Mouse (Mus musculus): Measurements from ENCODE around the gene Pnldc1. TPM values are rescaled to one million over a fixed set of nuclear protein-coding genes. Genes with fewer than 3 reads are reported as not detected.
"Not testable (repeated sequence)": the region's sequence is repeated elsewhere in the genome, so short reads cannot be mapped to it uniquely, and the experiment has no call there.

Pnldc1 gene
- polyA plus RNA-seq, 1 experiment from 2014 or later: 2.2 TPM

GRCm38 (mm10) chr17:12931576-12931975, 21.5 kb upstream of the Pnldc1 start:
- not testable (repeated sequence) for ATAC-seq (replicated peaks); H3K9me3 ChIP-seq; H3K4me2 ChIP-seq (replicated peaks); H3K27me3 ChIP-seq; H3K4me3 ChIP-seq; H3K27ac ChIP-seq (replicated peaks); H3K9ac ChIP-seq (replicated peaks); H3K36me3 ChIP-seq; H3K4me1 ChIP-seq
- WGBS: 88% methylated on average over 5 of the region's 5 CpGs

- peaks cover 59% of the 10 kb centered on the region for H3K36me3 ChIP-seq
- no peak overlapping the region for H3K4me2 ChIP-seq (replicated peaks)
- H3K9ac ChIP-seq (replicated peaks): no peak overlapping the region
- ATAC-seq (replicated peaks): no peak
- H3K4me1 ChIP-seq: no peaks in the 10 kb centered on the region
- H3K27ac ChIP-seq (replicated peaks): no peak overlapping the region
- no peak overlapping the region for H3K4me3 ChIP-seq
- no peaks in the 10 kb centered on the region for H3K27me3 ChIP-seq
- 89% methylated on average over 8 of the region's 8 CpGs for WGBS
- no peaks in the 10 kb centered on the region for H3K9me3 ChIP-seq
Measured at GRCm38 (mm10) chr17:12925703-12926180, 15.7 kb upstream of the Pnldc1 start.

- H3K4me3 ChIP-seq: no peak overlapping the region
- peaks cover 66% of the 10 kb centered on the region for H3K36me3 ChIP-seq
- H3K4me1 ChIP-seq: no peaks in the 10 kb centered on the region
- H3K27ac ChIP-seq (replicated peaks): no peak overlapping the region
- no peak overlapping the region for H3K9ac ChIP-seq (replicated peaks)
- no peaks in the 10 kb centered on the region for H3K27me3 ChIP-seq
- no peak for ATAC-seq (replicated peaks)
- no peak overlapping the region for H3K4me2 ChIP-seq (replicated peaks)
- 93% methylated on average over 3 of the region's 3 CpGs for WGBS
- no peaks in the 10 kb centered on the region for H3K9me3 ChIP-seq
Measured at GRCm38 (mm10) chr17:12925001-12925400, 15.0 kb upstream of the Pnldc1 start.

GRCm38 (mm10) chr17:12921073-12921472, 11.0 kb upstream of the Pnldc1 start:
- Histone ChIP-seq H3K27me3 (no peaks in the 10 kb centered on the region), H3K36me3 (peaks cover 73% of the 10 kb centered on the region), H3K4me3 (no peak overlapping the region), H3K27ac (replicated peaks) (no peak overlapping the region), H3K9ac (replicated peaks) (no peak overlapping the region), H3K4me1 (peaks cover 12% of the 10 kb centered on the region), H3K9me3 (no peaks in the 10 kb centered on the region), H3K4me2 (replicated peaks) (no peak overlapping the region)
- WGBS: 95% methylated on average over 1 of the region's 1 CpGs
- ATAC-seq (replicated peaks): no peak

- peak overlapping the region; percentile 93 for H3K9ac ChIP-seq (replicated peaks)
- peaks cover 20% of the 10 kb centered on the region for H3K4me1 ChIP-seq
- H3K27ac ChIP-seq (replicated peaks): peak overlapping the region; percentile 87
- peak overlapping the region; percentile 77 for H3K4me3 ChIP-seq
- H3K36me3 ChIP-seq: peaks cover 58% of the 10 kb centered on the region
- under 1% methylated on average over 40 of the region's 40 CpGs for WGBS
- no peaks in the 10 kb centered on the region for H3K27me3 ChIP-seq
- no peaks in the 10 kb centered on the region for H3K9me3 ChIP-seq
- peak overlapping the region; percentile 58 for H3K4me2 ChIP-seq (replicated peaks)
- ATAC-seq (replicated peaks): peak; percentile 64; the same call in 1 of the 2 replicates
Measured at GRCm38 (mm10) chr17:12916588-12917380, 6.8 kb upstream of the Pnldc1 start.

GRCm38 (mm10) chr17:12915881-12916583, 6.0 kb upstream of the Pnldc1 start, which contains the start of gene Mrpl18:
Gene Mrpl18, minus strand, starts transcription at chr17:12916345.
- Histone ChIP-seq H3K9ac (replicated peaks) (peak within 1 kb of the TSS; percentile 93), H3K4me1 (peaks cover 20% of the 10 kb centered on the region), H3K9me3 (no peaks in the 10 kb centered on the region), H3K36me3 (peaks cover 57% of the 10 kb centered on the region), H3K4me3 (peak within 1 kb of the TSS; percentile 77), H3K27me3 (no peaks in the 10 kb centered on the region), H3K4me2 (replicated peaks) (peak within 1 kb of the TSS; percentile 88), H3K27ac (replicated peaks) (peak within 1 kb of the TSS; percentile 88)
- WGBS: under 1% methylated on average over 56 of the region's 56 CpGs
- peak; percentile 99 for ATAC-seq (replicated peaks)

GRCm38 (mm10) chr17:12915488-12915880, 5.5 kb upstream of the Pnldc1 start, which contains the start of gene Tcp1:
Gene Tcp1, plus strand, starts transcription at chr17:12915701.
- peak; percentile 0; the same call in 1 of the 2 replicates for ATAC-seq (replicated peaks)
- Histone ChIP-seq H3K9ac (replicated peaks) (peak within 1 kb of the TSS; percentile 93), H3K4me1 (peaks cover 20% of the 10 kb centered on the region), H3K36me3 (peaks cover 57% of the 10 kb centered on the region), H3K4me2 (replicated peaks) (peak within 1 kb of the TSS; percentile 88), H3K9me3 (no peaks in the 10 kb centered on the region), H3K4me3 (peak within 1 kb of the TSS; percentile 77), H3K27ac (replicated peaks) (peak within 1 kb of the TSS; percentile 88), H3K27me3 (no peaks in the 10 kb centered on the region)
- WGBS: 1% methylated on average over 18 of the region's 18 CpGs

- H3K36me3 ChIP-seq: peaks cover 40% of the 10 kb centered on the region
- H3K4me1 ChIP-seq: peaks cover 7% of the 10 kb centered on the region
- no peak overlapping the region for H3K9ac ChIP-seq (replicated peaks)
- H3K9me3 ChIP-seq: no peaks in the 10 kb centered on the region
- H3K27me3 ChIP-seq: no peaks in the 10 kb centered on the region
- no peak overlapping the region for H3K4me2 ChIP-seq (replicated peaks)
- H3K4me3 ChIP-seq: no peak overlapping the region
- ATAC-seq (replicated peaks): no peak
- whole genome bisulfite sequencing: 90% methylated on average over 8 of the region's 8 CpGs
- no peak overlapping the region for H3K27ac ChIP-seq (replicated peaks)
Measured at GRCm38 (mm10) chr17:12910391-12910790, 361 bp upstream of the Pnldc1 start.

- Histone ChIP-seq H3K9ac (replicated peaks) (no peak overlapping the region), H3K4me1 (peaks cover 11% of the 10 kb centered on the region), H3K27me3 (no peaks in the 10 kb centered on the region), H3K27ac (replicated peaks) (no peak overlapping the region), H3K36me3 (peaks cover 16% of the 10 kb centered on the region; the same call in 1 of the 2 replicates), H3K4me3 (no peak overlapping the region), H3K4me2 (replicated peaks) (no peak overlapping the region), H3K9me3 (no peaks in the 10 kb centered on the region)
- no peak for ATAC-seq (replicated peaks)
- WGBS: 92% methylated on average over 9 of the region's 9 CpGs
Measured at GRCm38 (mm10) chr17:12906436-12906835, 3.6 kb downstream of the Pnldc1 start.

- peaks cover 11% of the 10 kb centered on the region; the same call in 1 of the 2 replicates for H3K36me3 ChIP-seq
- no peak for ATAC-seq (replicated peaks)
- 91% methylated on average over 4 of the region's 4 CpGs for WGBS
Measured at GRCm38 (mm10) chr17:12905810-12906209, 4.2 kb downstream of the Pnldc1 start.

GRCm38 (mm10) chr17:12904349-12904748, 5.7 kb downstream of the Pnldc1 start:
- Histone ChIP-seq H3K36me3 (peaks cover 5% of the 10 kb centered on the region; the same call in 1 of the 2 replicates), H3K27ac (replicated peaks) (peak overlapping the region; percentile 70; the same call in 1 of the 2 replicates), H3K27me3 (no peaks in the 10 kb centered on the region), H3K4me2 (replicated peaks) (no peak overlapping the region), H3K4me1 (peaks cover 11% of the 10 kb centered on the region), H3K4me3 (no peak overlapping the region), H3K9ac (replicated peaks) (no peak overlapping the region), H3K9me3 (no peaks in the 10 kb centered on the region)
- no peak for ATAC-seq (replicated peaks)
- whole genome bisulfite sequencing: 71% methylated on average over 1 of the region's 1 CpGs

More at GRCm38 (mm10) chr17:12905810-12906209, 4.2 kb downstream of the Pnldc1 start:
- Histone ChIP-seq H3K27ac (replicated peaks) (no peak overlapping the region), H3K4me2 (replicated peaks) (no peak overlapping the region), H3K27me3 (no peaks in the 10 kb centered on the region), H3K9ac (replicated peaks) (no peak overlapping the region), H3K9me3 (no peaks in the 10 kb centered on the region), H3K4me1 (peaks cover 11% of the 10 kb centered on the region), H3K4me3 (no peak overlapping the region)

Measured in forebrain, embryonic 15.5 days (tissue).